Mouse (Mus musculus): ENCODE measurements at regions not wholly inside any gene's neighbourhood (a gene's known extent, or its start where the extent isn't known, plus 50 kb on each side); places are given as distances from the start of the nearest gene placed in this dataset.
"Not testable (repeated sequence)": the region's sequence is repeated elsewhere in the genome, so short reads cannot be mapped to it uniquely, and the experiment has no call there.

- TF ChIP-seq POLR2A (IDR thresholded peaks at IDR 0.05; ENCODE audit: insufficient read depth, low read depth, low read length); CTCF (IDR thresholded peaks at IDR 0.05); EP300 (IDR thresholded peaks at IDR 0.05; ENCODE audit: insufficient read depth, low read depth, low read length): not testable (repeated sequence)
Observed at GRCm38 (mm10) chr1:141140157-141140556, 894.2 kb downstream of the Kcnt2 start.

Measured in heart, adult 2 months (tissue).